In the genomic region with DNA sequence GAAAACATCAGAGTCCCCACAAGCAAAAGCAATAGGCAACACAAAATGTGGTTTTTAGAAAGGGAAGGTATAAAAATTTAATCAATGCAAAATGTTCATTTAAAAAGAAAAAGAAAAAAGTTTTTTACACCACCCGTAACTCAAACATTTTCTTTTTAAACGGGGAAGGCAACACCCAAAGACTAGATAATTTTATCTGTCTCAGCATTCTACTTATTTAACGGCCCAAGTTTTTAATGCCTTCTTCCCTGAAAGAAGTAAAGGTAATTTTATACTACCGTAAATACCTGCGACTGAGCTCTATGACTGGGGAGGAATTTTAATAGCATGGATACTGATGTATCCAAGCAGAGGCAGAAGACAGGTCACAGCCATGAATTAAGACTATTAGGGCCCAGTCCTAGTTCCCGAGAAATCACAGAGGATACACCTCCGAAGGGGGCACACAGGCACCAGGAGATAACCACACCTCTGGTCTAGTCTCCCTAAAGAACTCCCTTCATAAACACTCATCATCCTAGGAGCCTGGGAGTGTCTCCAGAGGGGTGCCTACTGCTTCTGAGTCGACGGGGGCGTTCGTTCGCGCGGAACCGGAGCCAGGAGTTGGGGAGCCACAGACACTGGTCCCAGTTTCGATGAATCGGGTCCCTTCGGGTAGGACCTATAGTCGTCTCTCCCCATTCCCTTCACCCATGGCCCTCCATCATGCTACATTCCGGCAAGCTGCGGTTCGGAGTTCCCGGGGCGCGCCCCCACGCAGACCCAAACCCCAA, we compare ENCODE assay signal across 8 mouse cellular contexts. TPM values are rescaled to one million over a fixed set of nuclear protein-coding genes. Genes with fewer than 3 reads are reported as not detected.
DNase-seq lines count a peak whose midpoint lies in the region; ATAC-seq lines count a peak whose summit lies in the region.

No protein-coding gene starts in this region.

- H3K4me3 ChIP-seq in kidney, embryonic 16.5 days (ENCODE audit: low read length) = peak overlapping the region; percentile 94
- peak overlapping the region; percentile 80 for H3K4me3 ChIP-seq in embryonic facial prominence, embryonic 13.5 days
- H3K4me3 ChIP-seq in intestine, embryonic 15.5 days (replicated peaks) = peak overlapping the region; percentile 97
- peak overlapping the region; percentile 96 for H3K4me3 ChIP-seq in midbrain, embryonic 12.5 days

- H3K27me3 ChIP-seq in kidney, embryonic 16.5 days (ENCODE audit: insufficient read depth, low read length) = no peaks in the 10 kb centered on the region
- no peaks in the 10 kb centered on the region for H3K27me3 ChIP-seq in embryonic facial prominence, embryonic 13.5 days
- H3K27me3 ChIP-seq in intestine, embryonic 15.5 days (replicated peaks) = no peaks in the 10 kb centered on the region
- 0 out of 2 replicates have a peak, but pooled peaks cover 7% of the 10 kb centered on the region for H3K27me3 ChIP-seq in midbrain, embryonic 12.5 days

- peak overlapping the region; percentile 93 for H3K27ac ChIP-seq in kidney, embryonic 16.5 days (ENCODE audit: low read length)
- 0 out of 2 replicates have a peak overlapping the region, but pooled peaks have one; percentile 74 for H3K27ac ChIP-seq in embryonic facial prominence, embryonic 13.5 days
- peak overlapping the region; percentile 96 for H3K27ac ChIP-seq in intestine, embryonic 15.5 days
- H3K27ac ChIP-seq in midbrain, embryonic 12.5 days (replicated peaks) = 0 out of 2 replicates have a peak overlapping the region, but pooled peaks have one; percentile 81

- H3K4me1 ChIP-seq in kidney, embryonic 16.5 days (ENCODE audit: insufficient read depth, low read length) = peaks cover 4% of the 10 kb centered on the region; the same call in 1 of the 2 replicates
- peaks cover 6% of the 10 kb centered on the region for H3K4me1 ChIP-seq in embryonic facial prominence, embryonic 13.5 days
- H3K4me1 ChIP-seq in intestine, embryonic 15.5 days (replicated peaks) = no peaks in the 10 kb centered on the region
- 0 out of 2 replicates have a peak, but pooled peaks cover 3% of the 10 kb centered on the region for H3K4me1 ChIP-seq in midbrain, embryonic 12.5 days

- H3K9ac ChIP-seq in kidney, embryonic 16.5 days (replicated peaks; ENCODE audit: low read length) = peak overlapping the region; percentile 96
- H3K9ac ChIP-seq in embryonic facial prominence, embryonic 13.5 days = peak overlapping the region; percentile 88
- H3K9ac ChIP-seq in intestine, embryonic 15.5 days = peak overlapping the region; percentile 98
- peak overlapping the region; percentile 87 for H3K9ac ChIP-seq in midbrain, embryonic 12.5 days (replicated peaks)

- WGBS in kidney, embryonic 16.5 days = 4% methylated on average over 26 of the region's 26 CpGs
- whole genome bisulfite sequencing in embryonic facial prominence, embryonic 13.5 days = 4% methylated on average over 26 of the region's 26 CpGs
- WGBS in intestine, embryonic 15.5 days = 6% methylated on average over 26 of the region's 26 CpGs
- 8% methylated on average over 26 of the region's 26 CpGs for WGBS in midbrain, embryonic 12.5 days

- H3K36me3 ChIP-seq in kidney, embryonic 16.5 days (ENCODE audit: insufficient read depth, low read length) = no peaks in the 10 kb centered on the region
- H3K36me3 ChIP-seq in embryonic facial prominence, embryonic 13.5 days = no peaks in the 10 kb centered on the region
- no peaks in the 10 kb centered on the region for H3K36me3 ChIP-seq in intestine, embryonic 15.5 days
- no peaks in the 10 kb centered on the region for H3K36me3 ChIP-seq in midbrain, embryonic 12.5 days

- ATAC-seq in kidney, embryonic 16.5 days (ENCODE audit: low FRiP score, low TSS enrichment) = peak; percentile 21
- 0 out of 2 replicates have a peak, but pooled peaks have one; percentile 10 for ATAC-seq in embryonic facial prominence, embryonic 13.5 days (ENCODE audit: insufficient number of reproducible peaks, insufficient read depth, low FRiP score, low TSS enrichment, low read depth)
- ATAC-seq in intestine, embryonic 15.5 days = peak; percentile 16
- no peak for ATAC-seq in midbrain, embryonic 12.5 days (ENCODE audit: low FRiP score, low read depth)

- H3K4me2 ChIP-seq in kidney, embryonic 16.5 days (replicated peaks; ENCODE audit: low read depth, low read length) = peak overlapping the region; percentile 72
- H3K4me2 ChIP-seq in embryonic facial prominence, embryonic 13.5 days = peak overlapping the region; percentile 80
- peak overlapping the region; percentile 83 for H3K4me2 ChIP-seq in intestine, embryonic 15.5 days (replicated peaks)
- H3K4me2 ChIP-seq in midbrain, embryonic 12.5 days (replicated peaks) = peak overlapping the region; percentile 80

- H3K9me3 ChIP-seq in kidney, embryonic 16.5 days (ENCODE audit: low read length) = no peaks in the 10 kb centered on the region
- H3K9me3 ChIP-seq in embryonic facial prominence, embryonic 13.5 days = no peaks in the 10 kb centered on the region
- no peaks in the 10 kb centered on the region for H3K9me3 ChIP-seq in intestine, embryonic 15.5 days
- no peaks in the 10 kb centered on the region for H3K9me3 ChIP-seq in midbrain, embryonic 12.5 days

- no peak for DNase-seq in kidney, postnatal 10 days
- peak; percentile 20 for DNase-seq in MN1 (ENCODE audit: low spot score)
- DNase-seq in ovary, adult 18-20 months (ENCODE audit: low spot score) = no peak
- DNase-seq in spleen, postnatal 36 days (ENCODE audit: low spot score in 2 of 2) = no peak

RNA-seq across cellular contexts. Expression of gene Jak1, which starts 0.9 kb away (rescaled TPM):
- 104 TPM in 2 replicates for polyA plus RNA-seq in kidney, embryonic 16.5 days (2015; fragmentation: Nextera tagmentation; extraction: Ambion mirVana)
- 72.2 and 83.4 TPM in 2 replicates for polyA plus RNA-seq in embryonic facial prominence, embryonic 13.5 days (2015; fragmentation: Nextera tagmentation; extraction: Ambion mirVana)
- polyA plus RNA-seq in intestine, embryonic 15.5 days (2015; fragmentation: Nextera tagmentation; extraction: Ambion mirVana) = 71.1 and 76.5 TPM in 2 replicates
- polyA plus RNA-seq in midbrain, embryonic 12.5 days (2016; fragmentation: Nextera tagmentation; extraction: Ambion mirVana) = 51.5 and 52.6 TPM in 2 replicates
